7 mouse cellular contexts compared by ENCODE assay signal in the genomic region with DNA sequence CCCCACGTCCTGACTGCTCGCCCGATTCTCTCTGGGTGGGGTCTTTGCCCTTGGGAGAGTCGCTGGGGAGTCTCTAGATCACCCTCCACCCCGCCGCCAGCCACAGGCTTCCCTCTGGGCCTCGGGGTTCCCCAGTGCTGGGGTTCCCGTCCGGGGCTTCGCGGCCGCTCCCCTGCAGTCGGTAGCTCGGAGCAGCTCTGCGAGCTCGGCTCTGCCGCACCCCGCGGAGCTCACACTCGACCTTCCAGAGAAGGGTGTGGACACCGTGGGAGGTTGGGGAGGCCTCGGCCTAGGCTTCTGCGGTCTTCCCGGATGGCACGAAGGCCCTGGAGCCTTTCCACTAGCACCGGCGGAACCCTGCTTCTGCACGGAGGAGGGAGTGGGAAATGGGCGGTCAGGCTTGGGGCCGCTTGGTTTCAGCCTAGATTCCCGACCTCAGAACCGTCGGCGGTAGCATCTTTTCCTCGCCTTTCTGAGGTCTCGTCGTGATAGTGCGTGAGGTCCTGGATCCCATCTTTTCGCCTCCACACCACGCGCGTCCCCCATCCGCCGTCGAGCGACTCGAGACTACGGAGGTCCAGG. TPM values are rescaled to one million over a fixed set of nuclear protein-coding genes. Genes with fewer than 3 reads are reported as not detected.
DNase-seq lines count a peak whose midpoint lies in the region; ATAC-seq and TF ChIP-seq lines count a peak whose summit lies in the region.

No protein-coding gene starts in this region.

- under 1% methylated on average over 48 of the region's 48 CpGs for WGBS in limb, embryonic 11.5 days
- WGBS in olfactory bulb, adult 2 months: 3% methylated on average over 48 of the region's 48 CpGs

- H3K36me3 ChIP-seq in limb, embryonic 11.5 days (ENCODE audit: control insufficient read depth, insufficient read depth, low read length): no peaks in the 10 kb centered on the region

- no peak overlapping the region for H3K9ac ChIP-seq in limb, embryonic 11.5 days (ENCODE audit: low read length)

- no peak for TF ChIP-seq POLR2A in olfactory bulb, adult 2 months (IDR thresholded peaks at IDR 0.05; ENCODE audit: insufficient read depth, low read depth, low read length)

- peaks cover 95% of the 10 kb centered on the region for H3K27me3 ChIP-seq in limb, embryonic 11.5 days (ENCODE audit: control insufficient read depth, insufficient read depth, low read length)

- TF ChIP-seq CTCF in olfactory bulb, adult 2 months (IDR thresholded peaks at IDR 0.05; ENCODE audit: insufficient read depth, low read depth, low read length): no peak

- no peak overlapping the region for H3K4me3 ChIP-seq in limb, embryonic 11.5 days (ENCODE audit: low read depth, low read length)
- peak overlapping the region; percentile 75 for H3K4me3 ChIP-seq in olfactory bulb, adult 2 months (ENCODE audit: insufficient read depth, low read depth, low read length)

- no peak overlapping the region for H3K27ac ChIP-seq in limb, embryonic 11.5 days (replicated peaks; ENCODE audit: low read depth, low read length)
- H3K27ac ChIP-seq in olfactory bulb, adult 2 months (ENCODE audit: insufficient read depth, low read depth, low read length): peak overlapping the region; percentile 94

- no peaks in the 10 kb centered on the region for H3K9me3 ChIP-seq in limb, embryonic 11.5 days (ENCODE audit: control insufficient read depth, low read length)

- DNase-seq in left cerebral cortex, postnatal 36 days (ENCODE audit: low spot score in 2 of 2): peak; percentile 54 to 65
- no peak for DNase-seq in left cerebral cortex, postnatal 4 days
- no peak for DNase-seq in limb, embryonic 11.5 days (ENCODE audit: low spot score)
- DNase-seq in right cerebral cortex, postnatal 4 days: no peak

- 0 out of 2 replicates have a peak overlapping the region, but pooled peaks have one; percentile 3 for H3K4me2 ChIP-seq in limb, embryonic 11.5 days (ENCODE audit: low read depth, severe bottlenecking)

- intact Hi-C loops in left cerebral cortex, postnatal 36 days (cut with DNase I): loop anchor here (2.0 kb wide), 1 partner anchor 14 kb away; no protein-coding TSS in a partner anchor
- intact Hi-C loops in left cerebral cortex, postnatal 4 days (cut with DNase I): no loop called here

- peak; percentile 10 for ATAC-seq in activated CD4-positive, CD25-positive, alpha-beta regulatory T cell, adult 4 months
- ATAC-seq in erythroid progenitor cell, adult 5-6 weeks (replicated peaks; ENCODE audit: low FRiP score, poor library complexity, severe bottlenecking): peak; percentile 49; the same call in 1 of the 2 replicates
- no peak for ATAC-seq in limb, embryonic 11.5 days (ENCODE audit: insufficient number of reproducible peaks, low FRiP score, low TSS enrichment, low read depth)

- H3K4me1 ChIP-seq in limb, embryonic 11.5 days (ENCODE audit: control insufficient read depth, insufficient read depth, low read length): 0 out of 2 replicates have a peak, but pooled peaks cover 2% of the 10 kb centered on the region
- H3K4me1 ChIP-seq in olfactory bulb, adult 2 months (ENCODE audit: control insufficient read depth, insufficient read depth, low read length): peaks cover 29% of the 10 kb centered on the region

RNA-seq across cellular contexts. Expression of a gene that starts 39.4 kb away (rescaled TPM):
- total RNA-seq in left cerebral cortex, postnatal 36 days (2021): not detected
- 1 to 10 TPM in 1 of 2 experiments, under 1 TPM in 1; 0.46 to 1.4 TPM for total RNA-seq in left cerebral cortex, postnatal 4 days (2021)
- not detected for polyA plus RNA-seq in activated CD4-positive, CD25-positive, alpha-beta regulatory T cell, adult 4 months (2017; shearing (Covaris generic))
- not detected in 2 replicates for total RNA-seq in erythroid progenitor cell, adult 5-6 weeks (2015; ENCODE audit: low replicate concordance)
- total RNA-seq in erythroid progenitor cell, adult 5-6 weeks (2017; ENCODE audit: low replicate concordance): not detected in 2 replicates
- 0.11 and 0.60 TPM in 2 replicates for polyA plus RNA-seq in limb, embryonic 11.5 days (2014; fragmentation: Nextera tagmentation; extraction: Ambion mirVana)
- polyA plus RNA-seq in olfactory bulb, adult 2 months (2012; ENCODE audit: insufficient read depth, insufficient read length, low replicate concordance, missing spikeins): not detected in 2 replicates

Comparison
In these comparisons a context has a peak if more than half of its experiments do, and no peak if none do; other contexts are left out.
1. DNase-seq: peak in left cerebral cortex, postnatal 36 days (2 of 2); none in left cerebral cortex, postnatal 4 days (single experiment), limb, embryonic 11.5 days (single experiment) and right cerebral cortex, postnatal 4 days (single experiment).